Mouse (Mus musculus) midbrain, embryonic 14.5 days (tissue): Measurements from ENCODE around the gene Suclg2. TPM values are rescaled to one million over a fixed set of nuclear protein-coding genes. Genes with fewer than 3 reads are reported as not detected.
A peak's percentile ranks its signal among the peaks of the same experiment; 100 is the strongest.

Experiments used
- ATAC-seq: fragments of 200-750 bp; cut with Nextera tagmentation; 2 replicates; pipeline ENCODE4 v1.8.0; 2017; ENCODE audit warnings: moderate number of reproducible peaks, moderate library complexity; ENCODE audit not compliant: low FRiP score, low TSS enrichment
- DNase-seq: peaks from one replicate; pipeline ENCODE4 v3.0.0-alpha.2; 2015
- H3K27ac ChIP-seq: fragments of 300-500 bp; sonication (generic); replicated peaks from 2 replicates; pipeline ENCODE4 v1.5.1; 2014; ENCODE audit warnings: mild to moderate bottlenecking, low read depth, low read length, moderate library complexity
- H3K27me3 ChIP-seq: fragments of 300-500 bp; sonication (generic); 2 replicates; pipeline ENCODE4 v1.6.1; 2014; ENCODE audit warnings: low read length, control low read depth, mixed read lengths; ENCODE audit not compliant: control insufficient read depth, insufficient read depth
- H3K36me3 ChIP-seq: fragments of 300-500 bp; sonication (generic); 2 replicates; pipeline ENCODE4 v1.6.1; 2014; ENCODE audit warnings: low read length, control low read depth; ENCODE audit not compliant: control insufficient read depth, insufficient read depth
- H3K4me1 ChIP-seq: fragments of 300-500 bp; sonication (generic); 2 replicates; pipeline ENCODE4 v1.6.1; 2014; ENCODE audit warnings: mild to moderate bottlenecking, antibody characterized with exemption, low read length, control low read depth; ENCODE audit not compliant: control insufficient read depth, insufficient read depth
- H3K4me2 ChIP-seq: fragments of 300-500 bp; sonication (generic); 2 replicates; pipeline ENCODE4 v1.6.1; 2014; ENCODE audit warnings: mild to moderate bottlenecking, low read length, moderate library complexity
- H3K4me3 ChIP-seq: fragments of 300-500 bp; sonication (generic); replicated peaks from 2 replicates; pipeline ENCODE4 v1.5.1; 2014; ENCODE audit warnings: low read depth, low read length
- H3K9ac ChIP-seq: fragments of 300-500 bp; sonication (generic); replicated peaks from 2 replicates; pipeline ENCODE4 v1.6.1; 2014; ENCODE audit warnings: mild to moderate bottlenecking, low read length, moderate library complexity
- H3K9me3 ChIP-seq: fragments of 300-500 bp; sonication (generic); 2 replicates; pipeline ENCODE4 v1.6.1; 2016; ENCODE audit warnings: low read length, control low read depth, mixed read lengths; ENCODE audit not compliant: control insufficient read depth
- WGBS: fragments of 180-500 bp; shearing (Covaris S2); extraction: QIAGEN DNeasy Blood & Tissue Kit; methylation state at CpG from one replicate; pipeline ENCODE4 v1.1.7; 2014; 5-methylcytosine and 5-hydroxymethylcytosine counted together
- polyA plus RNA-seq: library from polyadenylated mRNA; unstranded; fragments of >200 nt; fragmentation: Nextera tagmentation; extraction: Ambion mirVana; gene quantifications from 2 replicates; pipeline ENCODE4 v1.2.1, GENCODE M21; 2014

Gene Suclg2
- polyA plus RNA-seq = 8.8 and 15.8 TPM in 2 replicates

DNA sequence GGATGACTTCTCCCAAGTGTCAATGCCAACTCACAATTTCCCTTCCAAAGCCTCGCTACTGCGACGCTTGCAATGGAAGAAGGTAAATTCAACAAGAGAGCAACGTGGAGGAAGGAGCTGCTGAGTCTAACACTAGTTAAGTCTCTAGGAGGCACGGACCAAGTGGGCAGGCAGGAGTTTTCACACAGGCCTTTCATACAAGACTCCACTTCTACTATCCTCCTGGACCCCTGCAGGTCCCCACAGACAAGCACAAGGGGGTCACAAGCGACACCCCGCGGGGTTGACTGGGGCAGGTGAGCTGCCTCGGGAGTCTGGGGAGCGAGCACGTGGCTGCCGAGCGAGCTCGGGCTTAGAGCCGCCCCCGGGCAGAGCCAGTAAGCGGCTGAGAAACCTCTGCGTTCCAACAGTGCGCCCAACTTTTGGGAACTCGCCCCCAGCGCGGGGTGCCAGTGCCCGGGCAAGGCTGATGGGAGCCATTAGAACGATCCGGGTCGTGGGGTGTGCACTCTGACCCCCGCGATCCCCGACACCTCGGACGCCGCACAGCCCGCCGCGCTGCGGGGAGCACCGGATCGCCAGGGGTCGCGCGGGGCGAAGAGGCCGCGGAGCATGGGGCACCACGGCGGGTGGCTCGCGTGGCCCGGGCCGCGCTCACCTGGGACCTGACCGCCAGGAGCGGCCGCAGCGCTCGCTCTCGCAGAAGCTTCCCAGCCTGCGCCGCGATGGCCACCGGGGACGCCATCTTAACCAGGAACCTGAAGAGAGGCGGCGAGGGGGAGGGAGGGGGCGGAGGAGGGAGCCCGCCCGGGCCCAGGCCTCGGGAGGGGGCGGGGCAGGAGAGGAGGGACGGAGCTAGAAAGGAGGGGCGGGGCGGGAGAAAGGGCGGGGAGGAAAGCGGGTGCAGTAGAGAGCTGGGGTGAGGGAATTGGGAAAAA, at the start of gene Suclg2:
Gene Suclg2 (minus strand): TSS at position 770 of the 938 bp plus-strand sequence.
- ATAC-seq (peak; percentile 91), DNase-seq (peak; percentile 90)

DNA sequence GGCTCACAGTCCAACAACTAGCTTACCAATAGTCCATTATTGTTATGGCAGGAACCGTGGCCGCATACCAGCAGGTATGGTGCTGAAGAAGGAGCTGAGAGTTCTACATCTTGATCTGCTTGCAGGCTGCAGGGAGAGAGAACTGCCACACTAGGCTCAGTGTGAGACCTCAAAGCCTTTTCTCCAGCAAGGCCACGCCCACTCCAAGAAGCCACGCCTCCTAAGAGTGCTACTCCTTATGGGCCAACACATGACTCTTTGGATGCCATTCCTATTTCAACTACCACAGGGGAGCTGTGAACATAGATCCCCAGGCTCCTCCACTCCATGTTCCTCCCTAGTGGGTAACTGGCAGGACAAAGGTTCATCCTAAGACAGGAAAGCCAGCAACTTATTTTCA, 48.0 kb upstream of the Suclg2 start:
- H3K9ac ChIP-seq = no peak overlapping the region
- no peaks in the 10 kb centered on the region for H3K9me3 ChIP-seq
- H3K27me3 ChIP-seq = no peaks in the 10 kb centered on the region
- ATAC-seq = no peak
- no peak overlapping the region for H3K4me3 ChIP-seq
- H3K36me3 ChIP-seq = no peaks in the 10 kb centered on the region
- WGBS = 69% methylated on average over 4 of the region's 4 CpGs
- H3K4me2 ChIP-seq = no peak overlapping the region
- no peak overlapping the region for H3K27ac ChIP-seq
- DNase-seq = no peak
- no peaks in the 10 kb centered on the region for H3K4me1 ChIP-seq

More for the DNA sequence above, at the start of gene Suclg2:
- peaks cover 7% of the 10 kb centered on the region; the same call in 1 of the 2 replicates for H3K4me1 ChIP-seq
- peak within 1 kb of the TSS; percentile 81 for H3K4me2 ChIP-seq
- H3K36me3 ChIP-seq = no peaks in the 10 kb centered on the region
- H3K9ac ChIP-seq = peak within 1 kb of the TSS; percentile 80
- H3K27ac ChIP-seq = peak within 1 kb of the TSS; percentile 52
- WGBS = under 1% methylated on average over 66 of the region's 74 CpGs
- H3K9me3 ChIP-seq = no peaks in the 10 kb centered on the region
- no peaks in the 10 kb centered on the region for H3K27me3 ChIP-seq
- H3K4me3 ChIP-seq = peak within 1 kb of the TSS; percentile 68

DNA sequence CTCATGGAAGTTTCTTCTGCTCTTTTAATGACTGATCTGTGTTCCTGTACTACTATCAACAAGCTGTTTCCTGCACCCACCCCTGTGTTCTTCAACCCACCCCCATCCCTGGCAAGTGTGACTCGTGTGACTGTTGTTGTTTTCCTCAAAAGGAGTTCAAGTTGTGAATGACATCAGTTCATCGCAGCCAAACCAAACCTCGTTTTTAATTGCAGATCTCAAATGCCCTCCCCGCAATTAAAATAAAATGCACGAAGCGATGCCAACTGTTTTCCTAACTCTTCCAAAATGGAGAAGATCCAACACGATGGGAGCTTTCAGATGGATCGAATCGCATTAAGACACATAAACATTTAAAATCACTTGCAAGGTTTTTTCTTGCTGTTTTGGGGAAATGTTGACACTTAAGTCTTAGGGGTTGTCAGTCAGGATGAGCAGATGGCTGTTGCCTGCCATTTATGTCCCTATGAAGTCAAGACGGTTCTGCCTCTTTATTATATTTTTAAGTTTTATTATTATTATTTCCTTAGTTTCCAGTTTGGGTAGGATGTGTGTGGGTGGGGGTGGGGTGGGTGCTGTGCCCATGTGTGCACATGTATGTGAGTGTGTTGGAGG, 41.1 kb upstream of the Suclg2 start:
- Histone ChIP-seq H3K27me3 (no peaks in the 10 kb centered on the region), H3K9me3 (no peaks in the 10 kb centered on the region), H3K9ac (no peak overlapping the region), H3K4me2 (no peak overlapping the region), H3K4me3 (no peak overlapping the region), H3K27ac (no peak overlapping the region), H3K36me3 (no peaks in the 10 kb centered on the region), H3K4me1 (no peaks in the 10 kb centered on the region)
- WGBS = 90% methylated on average over 10 of the region's 10 CpGs
- DNase-seq (no peak), ATAC-seq (no peak)

DNA sequence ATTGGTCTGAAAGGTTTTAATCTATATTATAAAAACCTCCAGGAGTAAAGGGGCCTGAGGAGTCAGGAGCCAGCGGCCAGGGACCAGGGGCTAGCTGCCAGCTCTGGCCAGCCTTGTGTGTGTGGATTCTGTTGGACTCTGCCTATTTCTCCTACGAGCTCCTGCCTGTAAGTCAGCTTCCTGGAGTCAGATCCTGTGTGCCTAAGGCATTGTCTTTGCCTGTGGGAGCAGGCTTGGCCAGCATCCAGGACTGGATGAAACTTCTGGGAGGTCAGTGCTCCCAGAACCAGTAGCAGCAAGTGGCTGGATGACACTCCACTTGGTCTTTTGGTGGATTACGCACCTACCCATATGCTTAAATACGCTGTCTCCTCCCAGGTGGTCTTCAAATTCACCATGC, 23.8 kb upstream of the Suclg2 start:
- WGBS = 87% methylated on average over 4 of the region's 4 CpGs
- no peaks in the 10 kb centered on the region for H3K36me3 ChIP-seq
- H3K27ac ChIP-seq = no peak overlapping the region
- H3K4me3 ChIP-seq = no peak overlapping the region
- no peak overlapping the region for H3K9ac ChIP-seq
- DNase-seq = no peak
- H3K4me2 ChIP-seq = no peak overlapping the region
- H3K4me1 ChIP-seq = no peaks in the 10 kb centered on the region
- H3K27me3 ChIP-seq = no peaks in the 10 kb centered on the region
- H3K9me3 ChIP-seq = no peaks in the 10 kb centered on the region
- no peak for ATAC-seq

- Histone ChIP-seq H3K4me3 (no peak overlapping the region), H3K36me3 (no peaks in the 10 kb centered on the region), H3K9ac (no peak overlapping the region), H3K27me3 (no peaks in the 10 kb centered on the region), H3K4me2 (no peak overlapping the region), H3K9me3 (no peaks in the 10 kb centered on the region), H3K27ac (no peak overlapping the region), H3K4me1 (no peaks in the 10 kb centered on the region)
- ATAC-seq (no peak), DNase-seq (no peak)
- WGBS = 63% methylated on average over 11 of the region's 11 CpGs
These were observed 13.2 kb upstream of the Suclg2 start for GRCm38 (mm10) chr6:95731570-95732367.

- DNase-seq (no peak), ATAC-seq (no peak)
- no peaks in the 10 kb centered on the region for H3K9me3 ChIP-seq
- H3K27me3 ChIP-seq = no peaks in the 10 kb centered on the region
- H3K4me2 ChIP-seq = no peak overlapping the region
- H3K4me3 ChIP-seq = no peak overlapping the region
- H3K4me1 ChIP-seq = no peaks in the 10 kb centered on the region
- WGBS = 87% methylated on average over 5 of the region's 5 CpGs
- no peaks in the 10 kb centered on the region for H3K36me3 ChIP-seq
- H3K27ac ChIP-seq = no peak overlapping the region
- H3K9ac ChIP-seq = no peak overlapping the region
These were observed 10.8 kb upstream of the Suclg2 start for GRCm38 (mm10) chr6:95729399-95729798.

GRCm38 (mm10) chr6:95725281-95725680, 6.7 kb upstream of the Suclg2 start:
- no peak overlapping the region for H3K4me3 ChIP-seq
- H3K27ac ChIP-seq = no peak overlapping the region
- H3K9me3 ChIP-seq = no peaks in the 10 kb centered on the region
- H3K9ac ChIP-seq = no peak overlapping the region
- H3K27me3 ChIP-seq = no peaks in the 10 kb centered on the region
- DNase-seq (no peak), ATAC-seq (no peak)
- H3K4me2 ChIP-seq = no peak overlapping the region
- H3K4me1 ChIP-seq = no peaks in the 10 kb centered on the region
- no peaks in the 10 kb centered on the region for H3K36me3 ChIP-seq
- WGBS = 35% methylated on average over 6 of the region's 6 CpGs

DNA sequence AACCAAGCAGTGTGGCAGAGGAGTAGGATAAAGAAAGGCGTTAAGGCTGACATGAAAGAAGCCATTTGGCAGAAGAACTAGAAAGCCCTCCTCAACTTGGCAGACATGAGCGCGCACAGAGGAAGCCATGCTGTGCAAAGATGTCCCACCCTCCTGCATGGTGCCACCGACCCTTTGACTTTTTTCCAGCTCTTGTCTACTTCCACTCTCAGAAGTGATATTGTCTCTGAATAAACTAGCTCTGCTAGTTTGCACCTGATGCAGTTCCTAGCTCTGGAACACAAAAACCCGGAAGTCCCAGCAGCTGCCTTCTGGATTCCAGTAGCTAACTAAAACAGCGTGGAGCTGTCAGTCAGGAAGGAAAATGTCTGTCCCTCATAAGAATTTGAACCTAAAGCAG, 4.8 kb upstream of the Suclg2 start:
- no peak overlapping the region for H3K4me3 ChIP-seq
- ATAC-seq (no peak), DNase-seq (no peak)
- H3K9me3 ChIP-seq = no peaks in the 10 kb centered on the region
- peaks cover 3% of the 10 kb centered on the region; the same call in 1 of the 2 replicates for H3K4me1 ChIP-seq
- no peak overlapping the region for H3K4me2 ChIP-seq
- H3K36me3 ChIP-seq = no peaks in the 10 kb centered on the region
- WGBS = 84% methylated on average over 6 of the region's 6 CpGs
- H3K27ac ChIP-seq = no peak overlapping the region
- H3K27me3 ChIP-seq = no peaks in the 10 kb centered on the region
- H3K9ac ChIP-seq = no peak overlapping the region
